Mouse (Mus musculus) midbrain, embryonic 13.5 days (tissue): ENCODE results near the gene Reps1. TPM values are rescaled to one million over a fixed set of nuclear protein-coding genes. Genes with fewer than 3 reads are reported as not detected.

ENCODE experiments used
- ATAC-seq: fragments of 200-750 bp; cut with Nextera tagmentation; 2 replicates; pipeline ENCODE4 v1.8.0; 2017; ENCODE audit warnings: mild to moderate bottlenecking, moderate TSS enrichment, moderate library complexity
- H3K27ac ChIP-seq: fragments of 300-500 bp; sonication (generic); 2 replicates; pipeline ENCODE4 v1.5.1; 2015; ENCODE audit warnings: inconsistent platforms, mild to moderate bottlenecking, moderate library complexity
- H3K27me3 ChIP-seq: fragments of 300-500 bp; sonication (generic); 2 replicates; pipeline ENCODE4 v1.6.1; 2015; ENCODE audit warnings: mild to moderate bottlenecking, inconsistent platforms
- H3K36me3 ChIP-seq: fragments of 300-500 bp; sonication (generic); 2 replicates; pipeline ENCODE4 v1.6.1; 2015; ENCODE audit warnings: mild to moderate bottlenecking, inconsistent platforms
- H3K4me1 ChIP-seq: fragments of 300-500 bp; sonication (generic); replicated peaks from 2 replicates; pipeline ENCODE4 v1.6.1; 2015; ENCODE audit warnings: inconsistent platforms
- H3K4me2 ChIP-seq: fragments of 300-500 bp; sonication (generic); replicated peaks from 2 replicates; pipeline ENCODE4 v1.6.1; 2015; ENCODE audit warnings: moderate library complexity, mild to moderate bottlenecking, inconsistent platforms
- H3K4me3 ChIP-seq: fragments of 300-500 bp; sonication (generic); replicated peaks from 2 replicates; pipeline ENCODE4 v1.5.1; 2015; ENCODE audit warnings: mild to moderate bottlenecking, inconsistent platforms
- H3K9ac ChIP-seq: fragments of 300-500 bp; sonication (generic); replicated peaks from 2 replicates; pipeline ENCODE4 v1.6.1; 2015; ENCODE audit warnings: mild to moderate bottlenecking, inconsistent platforms
- H3K9me3 ChIP-seq: fragments of 300-500 bp; sonication (generic); 2 replicates; pipeline ENCODE4 v1.6.1; 2016; ENCODE audit warnings: mild to moderate bottlenecking, inconsistent platforms
- WGBS: fragments of 180-500 bp; shearing (Covaris S2); methylation state at CpG from one replicate; pipeline ENCODE4 v1.1.7; 2015; 5-methylcytosine and 5-hydroxymethylcytosine counted together
- polyA plus RNA-seq: library from polyadenylated mRNA; unstranded; fragments of >200 nt; fragmentation: Nextera tagmentation; extraction: Ambion mirVana; gene quantifications from 2 replicates; pipeline ENCODE4 v1.2.1, GENCODE M21; 2015

Gene Reps1
- 15.6 and 17.8 TPM in 2 replicates for polyA plus RNA-seq

GRCm38 (mm10) chr10:18055696-18056390, at the start of gene Reps1:
Gene Reps1 (plus strand): TSS chr10:18055861.
- peak within 1 kb of the TSS; percentile 96 for H3K9ac ChIP-seq
- peak within 1 kb of the TSS; percentile 93 for H3K4me3 ChIP-seq
- WGBS, result under 1% methylated on average over 90 of the region's 90 CpGs
- ATAC-seq, result peak; percentile 88
- no peaks in the 10 kb centered on the region for H3K27me3 ChIP-seq
- H3K9me3 ChIP-seq, result no peaks in the 10 kb centered on the region
- peaks cover 26% of the 10 kb centered on the region for H3K4me1 ChIP-seq
- no peaks in the 10 kb centered on the region for H3K36me3 ChIP-seq
- H3K4me2 ChIP-seq, result peak within 1 kb of the TSS; percentile 62
- peak within 1 kb of the TSS; percentile 95 for H3K27ac ChIP-seq

DNA sequence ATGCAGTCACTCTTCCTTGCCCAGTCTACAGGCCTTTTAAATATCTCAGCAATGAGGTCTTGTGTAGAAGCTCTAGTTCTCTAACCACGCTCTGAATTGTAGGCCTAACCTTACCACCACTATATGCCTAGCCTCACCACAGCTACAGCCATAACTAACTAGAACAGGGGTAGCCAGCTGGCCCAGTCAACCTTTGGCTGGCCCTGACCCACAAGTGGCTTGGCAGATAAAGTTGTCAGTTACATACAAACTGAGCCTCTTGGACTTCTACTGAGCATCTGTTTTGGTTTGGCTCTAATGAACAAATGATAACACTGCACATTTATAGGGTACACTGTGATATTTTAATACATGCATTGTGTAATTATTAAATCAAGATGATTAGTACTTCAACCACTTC, 48.9 kb upstream of the Reps1 start:
- no peak for ATAC-seq
- no peak overlapping the region for H3K27ac ChIP-seq
- no peaks in the 10 kb centered on the region for H3K27me3 ChIP-seq
- H3K4me1 ChIP-seq, result no peaks in the 10 kb centered on the region
- peaks cover 14% of the 10 kb centered on the region for H3K36me3 ChIP-seq
- no peaks in the 10 kb centered on the region for H3K9me3 ChIP-seq
- no peak overlapping the region for H3K4me2 ChIP-seq
- WGBS, result 94% methylated on average over 1 of the region's 1 CpGs
- H3K4me3 ChIP-seq, result no peak overlapping the region
- no peak overlapping the region for H3K9ac ChIP-seq

- WGBS, result 90% methylated on average over 3 of the region's 3 CpGs
- H3K4me3 ChIP-seq, result no peak overlapping the region
- no peak overlapping the region for H3K4me2 ChIP-seq
- H3K9ac ChIP-seq, result no peak overlapping the region
- no peak overlapping the region for H3K27ac ChIP-seq
- ATAC-seq, result no peak
- no peaks in the 10 kb centered on the region for H3K4me1 ChIP-seq
- no peaks in the 10 kb centered on the region for H3K27me3 ChIP-seq
- H3K9me3 ChIP-seq, result no peaks in the 10 kb centered on the region
- peaks cover 14% of the 10 kb centered on the region for H3K36me3 ChIP-seq
Measured at GRCm38 (mm10) chr10:18007243-18007642, 48.4 kb upstream of the Reps1 start.

- no peaks in the 10 kb centered on the region for H3K27me3 ChIP-seq
- no peak overlapping the region for H3K4me3 ChIP-seq
- H3K4me2 ChIP-seq, result no peak overlapping the region
- peaks cover 18% of the 10 kb centered on the region for H3K36me3 ChIP-seq
- no peaks in the 10 kb centered on the region for H3K4me1 ChIP-seq
- H3K27ac ChIP-seq, result no peak overlapping the region
- ATAC-seq, result no peak
- no peak overlapping the region for H3K9ac ChIP-seq
- H3K9me3 ChIP-seq, result no peaks in the 10 kb centered on the region
Measured at GRCm38 (mm10) chr10:18008118-18008517, 47.5 kb upstream of the Reps1 start.

- 81% methylated on average over 1 of the region's 1 CpGs for WGBS
- ATAC-seq, result no peak
- Histone ChIP-seq H3K4me1 (no peaks in the 10 kb centered on the region), H3K36me3 (peaks cover 26% of the 10 kb centered on the region), H3K9me3 (no peaks in the 10 kb centered on the region), H3K4me3 (no peak overlapping the region), H3K9ac (no peak overlapping the region), H3K27me3 (no peaks in the 10 kb centered on the region), H3K27ac (no peak overlapping the region), H3K4me2 (no peak overlapping the region)
Measured at GRCm38 (mm10) chr10:18009744-18010143, 45.9 kb upstream of the Reps1 start.

GRCm38 (mm10) chr10:18011761-18012160, 43.9 kb upstream of the Reps1 start:
- H3K36me3 ChIP-seq, result peaks cover 42% of the 10 kb centered on the region
- H3K9ac ChIP-seq, result no peak overlapping the region
- H3K4me2 ChIP-seq, result no peak overlapping the region
- ATAC-seq, result no peak
- no peaks in the 10 kb centered on the region for H3K27me3 ChIP-seq
- no peak overlapping the region for H3K4me3 ChIP-seq
- no peaks in the 10 kb centered on the region for H3K4me1 ChIP-seq
- no peak overlapping the region for H3K27ac ChIP-seq
- WGBS, result 81% methylated on average over 5 of the region's 5 CpGs
- H3K9me3 ChIP-seq, result no peaks in the 10 kb centered on the region

DNA sequence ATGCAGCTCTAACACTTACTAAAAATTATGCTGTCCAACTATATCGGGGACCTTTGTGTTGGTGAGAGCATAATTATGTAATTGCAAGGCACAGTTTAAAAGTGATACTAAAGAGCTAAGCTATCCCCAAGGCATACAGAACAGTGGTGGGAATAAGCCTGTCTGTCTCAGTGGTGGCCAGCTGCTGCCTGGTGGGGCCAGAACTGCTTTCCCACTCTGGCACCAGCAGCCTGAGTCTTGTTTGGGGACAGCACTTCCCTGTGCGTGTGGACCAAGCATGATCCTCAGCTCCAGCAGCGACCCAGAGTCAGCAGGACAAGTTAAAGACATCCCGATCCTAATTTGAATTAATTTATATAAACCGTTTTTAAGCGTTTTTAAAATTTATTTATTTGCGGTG, 35.2 kb upstream of the Reps1 start:
- Histone ChIP-seq H3K4me1 (peaks cover 15% of the 10 kb centered on the region), H3K27ac (no peak overlapping the region), H3K4me3 (no peak overlapping the region), H3K9me3 (no peaks in the 10 kb centered on the region), H3K9ac (no peak overlapping the region), H3K36me3 (peaks cover 24% of the 10 kb centered on the region), H3K4me2 (no peak overlapping the region), H3K27me3 (no peaks in the 10 kb centered on the region)
- no peak for ATAC-seq
- 74% methylated on average over 7 of the region's 7 CpGs for WGBS

DNA sequence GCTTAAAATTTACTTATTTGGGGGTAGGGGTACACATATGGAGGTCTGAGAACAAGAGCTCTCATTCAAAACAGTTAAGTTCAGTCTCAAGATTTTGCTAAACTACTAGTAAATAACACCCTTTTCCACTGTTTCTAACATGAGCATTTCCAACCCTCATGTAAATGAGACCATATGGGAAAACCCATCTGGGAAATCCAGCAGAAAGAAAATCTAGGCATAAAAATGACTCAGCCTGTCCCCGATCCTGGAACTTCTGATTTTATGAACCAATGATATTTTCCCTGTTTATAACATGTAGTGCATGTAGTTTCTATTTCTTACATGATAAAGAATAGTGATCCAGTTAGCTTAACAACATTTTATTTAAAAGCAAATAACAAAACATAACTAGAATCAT, 34.8 kb upstream of the Reps1 start:
- Histone ChIP-seq H3K36me3 (peaks cover 24% of the 10 kb centered on the region), H3K9ac (no peak overlapping the region), H3K27me3 (no peaks in the 10 kb centered on the region), H3K9me3 (no peaks in the 10 kb centered on the region), H3K4me2 (peak overlapping the region; percentile 66), H3K27ac (no peak overlapping the region), H3K4me1 (peaks cover 15% of the 10 kb centered on the region), H3K4me3 (no peak overlapping the region)
- WGBS, result 60% methylated on average over 1 of the region's 1 CpGs
- no peak for ATAC-seq

GRCm38 (mm10) chr10:18021576-18022311, 33.9 kb upstream of the Reps1 start:
- H3K4me2 ChIP-seq, result peak overlapping the region; percentile 66
- ATAC-seq, result peak; percentile 47
- H3K9ac ChIP-seq, result peak overlapping the region; percentile 90
- peak overlapping the region; percentile 94 for H3K27ac ChIP-seq
- no peaks in the 10 kb centered on the region for H3K27me3 ChIP-seq
- H3K4me3 ChIP-seq, result peak overlapping the region; percentile 73
- no peaks in the 10 kb centered on the region for H3K9me3 ChIP-seq
- H3K4me1 ChIP-seq, result peaks cover 15% of the 10 kb centered on the region
- WGBS, result 27% methylated on average over 14 of the region's 14 CpGs
- H3K36me3 ChIP-seq, result peaks cover 15% of the 10 kb centered on the region

- H3K9ac ChIP-seq, result peak overlapping the region; percentile 90
- H3K4me3 ChIP-seq, result peak overlapping the region; percentile 73
- peaks cover 10% of the 10 kb centered on the region for H3K36me3 ChIP-seq
- H3K4me2 ChIP-seq, result peak overlapping the region; percentile 66
- peak overlapping the region; percentile 94 for H3K27ac ChIP-seq
- H3K27me3 ChIP-seq, result no peaks in the 10 kb centered on the region
- H3K4me1 ChIP-seq, result peaks cover 15% of the 10 kb centered on the region
- H3K9me3 ChIP-seq, result no peaks in the 10 kb centered on the region
- WGBS, result under 1% methylated on average over 21 of the region's 21 CpGs
- peak; percentile 93 for ATAC-seq
Measured at GRCm38 (mm10) chr10:18022312-18022711, 33.3 kb upstream of the Reps1 start.

GRCm38 (mm10) chr10:18022741-18023347, 32.8 kb upstream of the Reps1 start, which contains the start of gene Abracl:
Gene Abracl (minus strand): TSS chr10:18023288.
- peak; percentile 94 for ATAC-seq
- Histone ChIP-seq H3K4me3 (peak within 1 kb of the TSS; percentile 73), H3K27me3 (no peaks in the 10 kb centered on the region), H3K4me1 (peaks cover 15% of the 10 kb centered on the region), H3K27ac (peak within 1 kb of the TSS; percentile 94), H3K9ac (peak within 1 kb of the TSS; percentile 90), H3K36me3 (peaks cover 5% of the 10 kb centered on the region; the same call in 1 of the 2 replicates), H3K9me3 (no peaks in the 10 kb centered on the region), H3K4me2 (peak within 1 kb of the TSS; percentile 66)
- WGBS, result under 1% methylated on average over 37 of the region's 37 CpGs

DNA sequence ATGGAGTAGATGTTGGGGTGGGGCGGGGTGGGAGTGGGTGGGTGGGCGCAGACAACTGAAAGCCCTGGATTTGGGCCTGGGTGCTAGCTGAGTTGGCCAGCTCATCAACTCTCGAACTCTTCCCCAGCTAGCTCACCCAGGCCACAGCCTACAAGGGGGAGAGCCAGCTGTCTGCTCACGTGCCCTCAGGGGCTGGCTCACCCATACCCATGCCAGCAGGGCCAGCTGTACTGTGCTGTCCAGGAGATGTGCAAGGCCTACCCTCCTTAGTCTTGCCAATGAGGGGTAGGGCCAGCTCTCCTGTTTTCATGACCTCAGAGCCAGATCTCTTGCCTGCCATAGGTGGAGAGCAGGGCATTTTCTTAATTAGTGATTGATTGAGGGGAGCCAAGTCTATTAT, 21.3 kb upstream of the Reps1 start:
- Histone ChIP-seq H3K27ac (no peak overlapping the region), H3K9ac (no peak overlapping the region), H3K27me3 (no peaks in the 10 kb centered on the region), H3K4me3 (no peak overlapping the region), H3K9me3 (no peaks in the 10 kb centered on the region), H3K4me1 (no peaks in the 10 kb centered on the region), H3K36me3 (no peaks in the 10 kb centered on the region), H3K4me2 (no peak overlapping the region)
- ATAC-seq, result no peak
- WGBS, result 90% methylated on average over 4 of the region's 4 CpGs
